In the genomic region with DNA sequence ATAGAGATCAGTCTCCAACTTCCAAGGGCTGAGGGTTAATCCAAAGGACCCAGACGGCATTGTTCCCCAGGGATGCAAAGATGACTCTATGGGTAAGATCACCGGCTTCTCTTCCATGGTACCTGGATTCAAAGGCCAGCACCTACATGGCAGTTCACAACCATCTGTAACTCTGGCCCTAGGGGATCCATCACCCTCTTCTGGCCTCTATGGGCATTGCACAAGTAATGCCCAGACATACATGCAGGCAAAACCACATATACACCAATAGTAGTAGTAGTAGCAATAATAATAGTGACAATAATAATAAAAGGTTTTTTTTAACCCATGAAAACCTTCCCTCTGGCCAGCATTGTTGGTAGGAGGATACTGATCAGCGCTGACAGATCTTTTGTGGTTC, we compare ENCODE assay signal across 21 mouse cellular contexts.
DNase-seq lines count a peak whose midpoint lies in the region; ATAC-seq and TF ChIP-seq lines count a peak whose summit lies in the region.
"Had no signal": no experiment of that assay in that cellular context is flagged by ENCODE, and none has a peak within 500 bp of the region (broad histone marks: within the 10 kb centered on the region; RNA-seq: fewer than 3 reads in every experiment).

No protein-coding gene starts in this region.

- DNase-seq in forebrain, postnatal 0 days, result no peak
- no peak for DNase-seq in forebrain, embryonic 14.5 days (ENCODE audit: low spot score)
- DNase-seq in layer of hippocampus, adult 2 months (ENCODE audit: low spot score in 2 of 2), result no peak
- DNase-seq in layer of hippocampus, adult 8-10 months (ENCODE audit: low spot score in 2 of 2), result no peak
- no peak for DNase-seq in midbrain, postnatal 0 days (ENCODE audit: low spot score)
- DNase-seq in cerebellum, adult 2 months, result no peak
- DNase-seq in cerebellum, adult 8-10 months, result no peak
- DNase-seq: adrenal gland, adult 2 months; cerebellum, postnatal 25 days; heart, adult 11 months; kidney, postnatal 10 days; layer of hippocampus, adult 9-11 months; lung, postnatal 14 days; right cerebral cortex, postnatal 25 days; thymus, postnatal 4 days had no signal

- no peaks in the 10 kb centered on the region for H3K27me3 ChIP-seq in forebrain, postnatal 0 days (ENCODE audit: insufficient read depth, low read length)
- H3K27me3 ChIP-seq in forebrain, embryonic 14.5 days (replicated peaks; ENCODE audit: control insufficient read depth, insufficient read depth, low read length), result no peaks in the 10 kb centered on the region
- H3K27me3 ChIP-seq in midbrain, postnatal 0 days (ENCODE audit: insufficient read depth, low read length), result no peaks in the 10 kb centered on the region
- no peaks in the 10 kb centered on the region for H3K27me3 ChIP-seq in midbrain, embryonic 13.5 days
- no peaks in the 10 kb centered on the region for H3K27me3 ChIP-seq in cerebellum, adult 2 months (ENCODE audit: control insufficient read depth, insufficient read depth, low read length)
- H3K27me3 ChIP-seq: heart, embryonic 15.5 days; hindbrain, embryonic 12.5 days; limb, embryonic 13.5 days; neural tube, embryonic 13.5 days had no signal

- H3K4me1 ChIP-seq in forebrain, postnatal 0 days (ENCODE audit: insufficient read depth), result no peaks in the 10 kb centered on the region
- no peaks in the 10 kb centered on the region for H3K4me1 ChIP-seq in forebrain, embryonic 14.5 days (ENCODE audit: control insufficient read depth, insufficient read depth, low read length)
- no peaks in the 10 kb centered on the region for H3K4me1 ChIP-seq in midbrain, postnatal 0 days (ENCODE audit: insufficient read depth, low read length)
- H3K4me1 ChIP-seq in midbrain, embryonic 13.5 days (replicated peaks), result no peaks in the 10 kb centered on the region
- H3K4me1 ChIP-seq in cerebellum, adult 2 months (ENCODE audit: control insufficient read depth, insufficient read depth, low read length), result no peaks in the 10 kb centered on the region
- H3K4me1 ChIP-seq: heart, embryonic 15.5 days; hindbrain, embryonic 12.5 days; limb, embryonic 13.5 days; neural tube, embryonic 13.5 days had no signal

- 0 out of 2 replicates have a peak, but pooled peaks have one; percentile 33 for TF ChIP-seq CTCF in forebrain, postnatal 0 days (IDR thresholded peaks at IDR 0.05; ENCODE audit: low read depth)
- peak; percentile 58 for TF ChIP-seq CTCF in layer of hippocampus, adult 2 months (conservative IDR thresholded peaks at IDR 0.05)
- TF ChIP-seq CTCF in midbrain, postnatal 0 days (IDR thresholded peaks at IDR 0.05), result 0 out of 2 replicates have a peak, but pooled peaks have one; percentile 21
- no peak; the same call in 1 of the 2 replicates for TF ChIP-seq CTCF in cerebellum, adult 2 months (IDR thresholded peaks at IDR 0.05; ENCODE audit: borderline replicate concordance, insufficient read depth, low read depth, low read length)

- no peak for ATAC-seq in forebrain, postnatal 0 days
- ATAC-seq in forebrain, embryonic 14.5 days, result no peak
- ATAC-seq in midbrain, postnatal 0 days (ENCODE audit: low FRiP score), result no peak
- no peak for ATAC-seq in midbrain, embryonic 13.5 days
- ATAC-seq: forebrain, embryonic 16.5 days had no signal

- H3K9me3 ChIP-seq in forebrain, postnatal 0 days (ENCODE audit: low read length), result no peaks in the 10 kb centered on the region
- no peaks in the 10 kb centered on the region for H3K9me3 ChIP-seq in forebrain, embryonic 14.5 days (replicated peaks; ENCODE audit: control insufficient read depth, low read length)
- no peaks in the 10 kb centered on the region for H3K9me3 ChIP-seq in midbrain, postnatal 0 days (ENCODE audit: low read length)
- no peaks in the 10 kb centered on the region for H3K9me3 ChIP-seq in midbrain, embryonic 13.5 days
- H3K9me3 ChIP-seq: heart, embryonic 15.5 days; hindbrain, embryonic 12.5 days; limb, embryonic 13.5 days; neural tube, embryonic 13.5 days had no signal

- H3K36me3 ChIP-seq in forebrain, postnatal 0 days (ENCODE audit: insufficient read depth), result no peaks in the 10 kb centered on the region
- no peaks in the 10 kb centered on the region for H3K36me3 ChIP-seq in forebrain, embryonic 14.5 days (ENCODE audit: control insufficient read depth, insufficient read depth, low read length)
- H3K36me3 ChIP-seq in midbrain, postnatal 0 days (ENCODE audit: insufficient read depth, low read length), result no peaks in the 10 kb centered on the region
- H3K36me3 ChIP-seq in midbrain, embryonic 13.5 days, result no peaks in the 10 kb centered on the region
- H3K36me3 ChIP-seq: heart, embryonic 15.5 days; hindbrain, embryonic 12.5 days; limb, embryonic 13.5 days; neural tube, embryonic 13.5 days had no signal

- no peak for TF ChIP-seq POLR2A in cerebellum, adult 2 months (IDR thresholded peaks at IDR 0.05; ENCODE audit: borderline replicate concordance, insufficient read depth, low read length)

- H3K27ac ChIP-seq in forebrain, postnatal 0 days (ENCODE audit: low read depth, low read length), result no peak overlapping the region
- no peak overlapping the region for H3K27ac ChIP-seq in forebrain, embryonic 14.5 days (ENCODE audit: low read depth, low read length)
- no peak overlapping the region for H3K27ac ChIP-seq in layer of hippocampus, adult 2 months
- no peak overlapping the region for H3K27ac ChIP-seq in midbrain, postnatal 0 days (ENCODE audit: low read depth, low read length)
- H3K27ac ChIP-seq in midbrain, embryonic 13.5 days, result no peak overlapping the region
- H3K27ac ChIP-seq in cerebellum, adult 2 months (ENCODE audit: insufficient read depth, low read length), result no peak overlapping the region
- H3K27ac ChIP-seq: heart, embryonic 15.5 days; hindbrain, embryonic 12.5 days; limb, embryonic 13.5 days; neural tube, embryonic 13.5 days had no signal

- H3K4me2 ChIP-seq in forebrain, postnatal 0 days (ENCODE audit: low read depth), result no peak overlapping the region
- no peak overlapping the region for H3K4me2 ChIP-seq in forebrain, embryonic 14.5 days (ENCODE audit: low read length)
- no peak overlapping the region for H3K4me2 ChIP-seq in midbrain, postnatal 0 days (ENCODE audit: low read depth, low read length, poor library complexity, severe bottlenecking)
- H3K4me2 ChIP-seq in midbrain, embryonic 13.5 days (replicated peaks), result no peak overlapping the region
- H3K4me2 ChIP-seq: heart, embryonic 15.5 days; hindbrain, embryonic 12.5 days; limb, embryonic 13.5 days; neural tube, embryonic 13.5 days had no signal

- no peak overlapping the region for H3K9ac ChIP-seq in forebrain, postnatal 0 days
- H3K9ac ChIP-seq in forebrain, embryonic 14.5 days (ENCODE audit: low read length), result no peak overlapping the region
- H3K9ac ChIP-seq in midbrain, postnatal 0 days (replicated peaks; ENCODE audit: low read length, poor library complexity, severe bottlenecking), result no peak overlapping the region
- H3K9ac ChIP-seq in midbrain, embryonic 13.5 days (replicated peaks), result no peak overlapping the region
- H3K9ac ChIP-seq: heart, embryonic 15.5 days; hindbrain, embryonic 12.5 days; limb, embryonic 13.5 days; neural tube, embryonic 13.5 days had no signal

- WGBS in forebrain, postnatal 0 days, result 82% methylated on average over 3 of the region's 3 CpGs
- 95% methylated on average over 3 of the region's 3 CpGs for WGBS in forebrain, embryonic 14.5 days
- 90% methylated on average over 3 of the region's 3 CpGs for WGBS in midbrain, postnatal 0 days
- 86% methylated on average over 3 of the region's 3 CpGs for WGBS in midbrain, embryonic 13.5 days
- 95% methylated on average over 3 of the region's 3 CpGs for WGBS in cerebellum, adult 2 months

- no peak overlapping the region for H3K4me3 ChIP-seq in forebrain, postnatal 0 days (ENCODE audit: low read depth, low read length)
- H3K4me3 ChIP-seq in forebrain, embryonic 14.5 days (ENCODE audit: low read depth, low read length), result no peak overlapping the region
- no peak overlapping the region for H3K4me3 ChIP-seq in layer of hippocampus, adult 2 months
- no peak overlapping the region for H3K4me3 ChIP-seq in midbrain, postnatal 0 days (ENCODE audit: low read depth, low read length)
- no peak overlapping the region for H3K4me3 ChIP-seq in midbrain, embryonic 13.5 days (replicated peaks)
- no peak overlapping the region for H3K4me3 ChIP-seq in cerebellum, adult 2 months (replicated peaks; ENCODE audit: insufficient read depth, low read depth, low read length)
- H3K4me3 ChIP-seq: heart, embryonic 15.5 days; hindbrain, embryonic 12.5 days; limb, embryonic 13.5 days; neural tube, embryonic 13.5 days had no signal
